Mouse (Mus musculus) thymus, adult 2 months (tissue): ENCODE results near the gene Siah2. TPM values are rescaled to one million over a fixed set of nuclear protein-coding genes. Genes with fewer than 3 reads are reported as not detected.

Experiments
- DNase-seq: peaks from one replicate; pipeline ENCODE4 v3.0.0; 2021
- H3K27ac ChIP-seq: fragments of 200-500 bp; 2 replicates; pipeline ENCODE4 v1.5.1; 2012; ENCODE audit warnings: low read length, control low read depth; ENCODE audit not compliant: control insufficient read depth, insufficient read depth
- H3K27me3 ChIP-seq: fragments of 200-500 bp; 2 replicates; pipeline ENCODE4 v1.6.1; 2012; ENCODE audit warnings: mild to moderate bottlenecking, low read length, moderate library complexity, mixed read lengths; ENCODE audit not compliant: control insufficient read depth, insufficient read depth
- H3K36me3 ChIP-seq: fragments of 200-500 bp; 2 replicates; pipeline ENCODE4 v1.6.1; 2012; ENCODE audit warnings: mild to moderate bottlenecking, low read length, moderate library complexity; ENCODE audit not compliant: control insufficient read depth, insufficient read depth
- H3K4me1 ChIP-seq: fragments of 200-500 bp; replicated peaks from 2 replicates; pipeline ENCODE4 v1.6.1; 2012; ENCODE audit warnings: low read length; ENCODE audit not compliant: control insufficient read depth, insufficient read depth
- H3K4me3 ChIP-seq: fragments of 200-500 bp; 2 replicates; pipeline ENCODE4 v1.5.1; 2012; ENCODE audit warnings: mild to moderate bottlenecking, low read length, control low read depth, moderate library complexity; ENCODE audit not compliant: control insufficient read depth, insufficient read depth
- CTCF ChIP-seq: fragments of 200-500 bp; IDR thresholded peaks from 2 replicates; pipeline ENCODE4 v1.5.1; 2012; ENCODE audit warnings: mild to moderate bottlenecking, control low read depth, low read length, moderate library complexity, borderline replicate concordance; ENCODE audit not compliant: control insufficient read depth, poor library complexity, insufficient read depth; ENCODE audit errors: extremely low read depth
- POLR2A ChIP-seq: fragments of 200-500 bp; IDR thresholded peaks from 2 replicates; pipeline ENCODE4 v1.6.1; 2012; ENCODE audit warnings: mild to moderate bottlenecking, low read length, control low read depth, moderate library complexity; ENCODE audit not compliant: control insufficient read depth, poor library complexity, insufficient read depth; ENCODE audit errors: extremely low read depth
- WGBS: fragments of 180-500 bp; shearing (Covaris S2); methylation state at CpG from one replicate; pipeline ENCODE4 v1.1.7; 2018; 5-methylcytosine and 5-hydroxymethylcytosine counted together
- polyA plus RNA-seq: library from polyadenylated mRNA; depleted of rRNA; stranded (reverse); fragments of >200 nt; gene quantifications from 2 replicates; pipeline ENCODE4 v1.2.3, GENCODE M21; 2012

Siah2 gene
- polyA plus RNA-seq, 1 experiment, result 19.4 TPM

DNA sequence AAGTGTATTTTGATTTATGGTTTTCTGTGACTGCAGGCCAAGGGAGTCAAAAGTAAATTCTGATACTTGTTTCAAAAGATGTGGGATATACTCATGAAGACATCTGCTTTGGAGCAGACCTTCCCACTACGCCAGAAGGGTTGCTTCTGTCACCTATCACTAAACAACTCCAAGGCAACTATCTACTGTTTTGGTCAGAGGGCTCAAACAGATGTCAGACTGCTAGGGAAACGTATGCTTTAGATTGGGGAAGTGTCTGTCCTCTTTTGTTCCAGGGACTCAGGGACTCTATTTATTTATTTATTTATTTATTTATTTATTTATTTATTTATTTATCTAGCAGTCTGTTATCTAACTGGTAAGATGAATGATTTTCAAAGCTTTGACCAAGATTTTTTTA is 22.6 kb upstream of the Siah2 start:
- no peak for DNase-seq
- H3K4me1 ChIP-seq, result no peaks in the 10 kb centered on the region
- WGBS, result 85% methylated on average over 2 of the region's 2 CpGs
- H3K27me3 ChIP-seq, result no peaks in the 10 kb centered on the region
- no peak overlapping the region for H3K4me3 ChIP-seq
- TF ChIP-seq CTCF (no peak), POLR2A (no peak)
- H3K36me3 ChIP-seq, result no peaks in the 10 kb centered on the region
- no peak overlapping the region for H3K27ac ChIP-seq

DNA sequence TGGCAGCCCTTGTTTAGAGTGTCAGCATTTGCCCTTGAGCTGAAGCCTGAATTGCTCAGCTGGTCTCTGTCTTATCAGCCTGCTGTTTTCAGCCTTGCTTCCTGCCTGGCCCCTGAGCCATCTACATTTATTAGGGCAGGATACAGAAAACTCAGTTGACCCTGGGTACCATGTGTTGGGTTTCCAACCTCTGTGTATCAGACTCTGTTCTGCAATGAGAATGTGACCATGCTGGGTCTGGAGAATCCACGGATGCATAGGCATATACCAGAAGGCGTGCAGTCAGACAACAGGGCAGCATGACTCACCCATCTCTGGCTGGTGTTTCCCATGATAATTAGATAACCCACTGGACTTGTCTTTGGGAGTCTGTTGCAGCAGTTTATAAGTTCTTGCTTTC is 21.8 kb upstream of the Siah2 start:
- Histone ChIP-seq H3K27ac (no peak overlapping the region), H3K4me3 (no peak overlapping the region), H3K27me3 (no peaks in the 10 kb centered on the region), H3K36me3 (no peaks in the 10 kb centered on the region), H3K4me1 (no peaks in the 10 kb centered on the region)
- DNase-seq, result no peak
- TF ChIP-seq POLR2A, result no peak
- TF ChIP-seq CTCF, result no peak
- 96% methylated on average over 2 of the region's 2 CpGs for WGBS

DNA sequence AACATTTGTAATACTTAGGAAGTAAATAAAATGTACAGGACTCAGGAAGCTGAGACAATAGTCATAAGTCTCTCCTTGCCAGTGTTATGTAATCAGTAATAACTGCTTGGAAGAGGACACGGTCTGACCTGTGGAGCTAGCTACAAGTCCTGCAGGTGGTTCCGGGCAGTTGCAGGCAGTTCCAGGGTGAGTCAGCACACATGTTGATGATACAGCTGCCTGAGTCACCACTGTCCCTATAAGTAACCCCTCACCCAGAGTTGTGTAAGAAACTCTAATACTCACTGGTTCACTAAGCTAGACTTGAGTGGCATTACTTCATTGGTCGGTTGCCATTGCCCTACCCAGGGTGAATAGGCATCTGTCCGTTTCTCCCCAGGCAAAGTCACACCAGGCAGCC is 21.0 kb upstream of the Siah2 start:
- TF ChIP-seq CTCF, result no peak
- no peak for TF ChIP-seq POLR2A
- WGBS, result 94% methylated on average over 4 of the region's 4 CpGs
- H3K27ac ChIP-seq, result no peak overlapping the region
- H3K4me1 ChIP-seq, result no peaks in the 10 kb centered on the region
- no peaks in the 10 kb centered on the region for H3K27me3 ChIP-seq
- H3K36me3 ChIP-seq, result no peaks in the 10 kb centered on the region
- H3K4me3 ChIP-seq, result no peak overlapping the region
- DNase-seq, result no peak

DNA sequence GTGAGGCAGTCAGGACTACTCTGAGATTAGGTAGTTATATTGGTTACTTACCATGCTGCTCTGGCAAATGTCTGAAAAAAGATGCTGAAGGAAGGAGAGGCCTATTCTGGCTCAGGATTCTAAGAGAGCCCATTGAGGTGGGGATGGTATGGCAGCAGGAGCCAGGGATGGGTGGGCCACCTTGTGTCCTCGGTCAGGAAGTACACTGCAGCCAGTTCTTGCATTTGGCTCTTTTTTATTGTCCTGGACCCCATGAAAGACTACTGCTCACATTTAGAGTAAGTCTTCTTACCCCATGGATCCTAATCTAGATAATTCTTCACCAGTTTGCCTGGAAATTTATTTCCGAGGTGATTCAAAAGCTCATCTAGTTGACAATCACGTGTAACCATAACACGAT is 12.3 kb upstream of the Siah2 start:
- Histone ChIP-seq H3K4me1 (no peaks in the 10 kb centered on the region), H3K27me3 (no peaks in the 10 kb centered on the region), H3K36me3 (no peaks in the 10 kb centered on the region), H3K4me3 (no peak overlapping the region), H3K27ac (no peak overlapping the region)
- DNase-seq, result no peak
- no peak for TF ChIP-seq CTCF
- TF ChIP-seq POLR2A, result no peak
- 88% methylated on average over 4 of the region's 4 CpGs for WGBS

DNA sequence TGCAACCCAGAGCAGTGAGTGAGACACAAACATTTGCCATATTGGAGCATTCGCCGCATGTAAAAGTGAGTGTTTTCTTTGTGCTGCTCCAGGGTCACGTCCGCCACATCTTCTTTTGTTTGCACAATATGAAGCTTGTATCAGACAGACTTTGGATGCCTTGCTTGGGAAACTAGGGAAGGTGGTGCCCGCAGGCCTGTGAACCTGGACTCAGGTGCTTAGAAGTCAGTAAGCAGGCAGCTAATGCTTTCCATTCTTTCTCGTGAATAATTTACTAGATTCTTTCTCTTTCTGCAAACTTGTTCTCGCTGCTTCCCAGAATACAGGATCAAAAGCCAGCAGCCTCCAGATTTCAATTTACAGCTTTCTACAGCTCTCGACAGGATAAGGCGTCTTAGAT is 11.5 kb upstream of the Siah2 start:
- 97% methylated on average over 9 of the region's 9 CpGs for WGBS
- TF ChIP-seq POLR2A, result no peak
- no peaks in the 10 kb centered on the region for H3K4me1 ChIP-seq
- DNase-seq, result no peak
- no peaks in the 10 kb centered on the region for H3K36me3 ChIP-seq
- H3K4me3 ChIP-seq, result no peak overlapping the region
- H3K27me3 ChIP-seq, result no peaks in the 10 kb centered on the region
- no peak overlapping the region for H3K27ac ChIP-seq

DNA sequence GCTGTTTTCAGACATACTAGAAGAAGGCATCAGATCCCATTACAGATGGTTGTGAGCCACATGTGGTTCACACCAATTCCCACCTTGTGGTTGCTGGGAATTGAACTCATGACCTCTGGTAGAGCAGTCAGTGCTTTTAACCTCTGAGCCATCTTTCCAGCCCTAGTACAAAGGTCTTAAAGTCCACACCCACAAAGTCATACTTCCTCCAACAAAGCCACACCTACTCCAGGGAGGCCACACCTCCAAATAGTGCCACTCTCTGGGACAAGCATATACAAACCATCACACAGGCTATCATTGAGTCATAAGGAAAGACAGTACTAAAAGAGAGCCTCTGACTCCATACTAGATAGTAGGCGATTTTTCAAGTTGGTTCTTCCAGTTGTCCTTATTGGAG is 10.1 kb upstream of the Siah2 start:
- no peak overlapping the region for H3K4me3 ChIP-seq
- no peaks in the 10 kb centered on the region for H3K27me3 ChIP-seq
- H3K4me1 ChIP-seq, result no peaks in the 10 kb centered on the region
- DNase-seq, result no peak
- no peaks in the 10 kb centered on the region for H3K36me3 ChIP-seq
- WGBS, result 98% methylated on average over 1 of the region's 1 CpGs
- TF ChIP-seq POLR2A (no peak), CTCF (no peak)
- no peak overlapping the region for H3K27ac ChIP-seq

DNA sequence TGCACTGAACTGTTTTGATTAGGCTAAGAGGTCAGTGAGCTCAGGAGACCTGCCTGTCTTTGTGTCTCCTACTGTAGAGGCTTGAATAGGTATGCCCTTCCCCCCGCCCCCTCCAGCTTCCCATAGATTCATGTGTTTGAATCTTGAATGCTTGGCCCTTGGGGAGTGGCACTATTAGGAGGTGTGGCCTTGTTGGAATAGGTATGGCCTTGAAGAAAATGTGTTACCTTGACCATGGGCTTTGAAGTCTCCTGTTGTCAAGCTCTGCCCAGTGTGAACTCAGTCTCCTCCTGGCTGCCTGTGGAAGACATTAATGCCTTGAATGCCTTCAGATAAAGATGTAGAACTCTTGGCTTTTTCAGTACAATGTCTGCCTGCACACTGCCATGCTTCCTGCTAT is 9.2 kb upstream of the Siah2 start:
- Histone ChIP-seq H3K36me3 (no peaks in the 10 kb centered on the region), H3K27me3 (no peaks in the 10 kb centered on the region), H3K4me1 (no peaks in the 10 kb centered on the region), H3K27ac (no peak overlapping the region), H3K4me3 (no peak overlapping the region)
- DNase-seq, result no peak
- WGBS, result 91% methylated on average over 1 of the region's 1 CpGs
- TF ChIP-seq CTCF (no peak), POLR2A (no peak)
